Mouse (Mus musculus): Measurements from ENCODE around the gene Lsm4. TPM values are rescaled to one million over a fixed set of nuclear protein-coding genes. Genes with fewer than 3 reads are reported as not detected.

The Lsm4 gene
- polyA plus RNA-seq, 1 experiment, result 199 TPM

DNA sequence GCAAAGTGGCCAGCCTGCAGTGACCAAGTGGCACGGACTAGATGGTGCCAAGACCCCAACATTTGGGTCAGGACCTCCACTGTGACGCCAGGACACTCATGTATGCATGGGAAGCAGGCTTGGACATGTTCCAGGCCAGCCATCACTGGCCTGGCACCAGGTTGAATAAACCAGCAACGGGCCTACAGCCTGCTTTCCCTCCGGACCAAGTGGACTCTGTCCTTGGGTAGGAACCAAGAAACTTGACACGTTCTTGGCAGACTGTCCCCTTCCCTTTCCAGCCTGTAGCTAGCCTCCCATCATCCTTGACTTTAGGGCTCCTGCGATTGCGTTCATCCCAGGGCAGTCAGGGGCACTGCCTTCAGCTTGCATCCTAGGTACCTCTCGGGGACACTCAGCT, 14.5 kb downstream of the Lsm4 start:
- no peaks in the 10 kb centered on the region for H3K27me3 ChIP-seq (ENCODE audit: control insufficient read depth, insufficient read depth, low read length)
- 92% methylated on average over 8 of the region's 8 CpGs for WGBS
- H3K36me3 ChIP-seq (ENCODE audit: control insufficient read depth, insufficient read depth, low read length), result no peaks in the 10 kb centered on the region
- peaks cover 6% of the 10 kb centered on the region; the same call in 1 of the 2 replicates for H3K4me1 ChIP-seq (replicated peaks; ENCODE audit: control insufficient read depth, insufficient read depth, low read length)
- no peak overlapping the region for H3K27ac ChIP-seq (ENCODE audit: control insufficient read depth, insufficient read depth, low read length)
- no peak for DNase-seq
- no peak for TF ChIP-seq CTCF (IDR thresholded peaks at IDR 0.05; ENCODE audit: borderline replicate concordance, control insufficient read depth, extremely low read depth, insufficient read depth, low read length, poor library complexity)
- no peak for TF ChIP-seq POLR2A (IDR thresholded peaks at IDR 0.05; ENCODE audit: control insufficient read depth, extremely low read depth, insufficient read depth, low read length, poor library complexity)
- no peak overlapping the region for H3K4me3 ChIP-seq (ENCODE audit: control insufficient read depth, insufficient read depth, low read length)

DNA sequence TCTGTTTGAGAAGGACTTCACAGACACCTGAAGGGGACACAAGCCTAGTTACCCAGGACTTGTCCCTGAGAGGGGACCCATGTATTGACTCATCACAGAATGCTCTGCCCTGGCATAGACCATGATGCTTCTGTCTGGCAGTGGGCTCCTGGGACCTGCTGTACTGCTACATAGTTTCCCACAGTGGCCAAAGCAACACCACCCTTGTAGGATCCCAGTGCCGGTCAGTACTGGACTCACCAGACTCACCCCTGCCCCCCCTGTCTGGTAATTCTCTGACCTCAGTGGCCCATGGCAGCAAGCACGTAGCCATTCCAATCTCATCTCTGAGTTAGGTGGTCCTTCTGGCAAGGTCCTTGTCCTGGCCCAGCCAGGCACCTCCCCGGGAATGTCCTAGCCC, 15.1 kb downstream of the Lsm4 start:
- H3K27ac ChIP-seq (ENCODE audit: control insufficient read depth, insufficient read depth, low read length), result no peak overlapping the region
- TF ChIP-seq POLR2A (IDR thresholded peaks at IDR 0.05; ENCODE audit: control insufficient read depth, extremely low read depth, insufficient read depth, low read length, poor library complexity), result no peak
- TF ChIP-seq CTCF (IDR thresholded peaks at IDR 0.05; ENCODE audit: borderline replicate concordance, control insufficient read depth, extremely low read depth, insufficient read depth, low read length, poor library complexity), result no peak

GRCm38 (mm10) chr8:70689892-70690390, 16.9 kb downstream of the Lsm4 start:
- DNase-seq, result no peak
- Histone ChIP-seq H3K4me1 (replicated peaks; ENCODE audit: control insufficient read depth, insufficient read depth, low read length) (peaks cover 23% of the 10 kb centered on the region), H3K4me3 (ENCODE audit: control insufficient read depth, insufficient read depth, low read length) (no peak overlapping the region), H3K27ac (ENCODE audit: control insufficient read depth, insufficient read depth, low read length) (no peak overlapping the region), H3K27me3 (ENCODE audit: control insufficient read depth, insufficient read depth, low read length) (no peaks in the 10 kb centered on the region), H3K36me3 (ENCODE audit: control insufficient read depth, insufficient read depth, low read length) (no peaks in the 10 kb centered on the region)
- WGBS, result 97% methylated on average over 5 of the region's 5 CpGs
- TF ChIP-seq CTCF (IDR thresholded peaks at IDR 0.05; ENCODE audit: borderline replicate concordance, control insufficient read depth, extremely low read depth, insufficient read depth, low read length, poor library complexity), result no peak
- TF ChIP-seq POLR2A (IDR thresholded peaks at IDR 0.05; ENCODE audit: control insufficient read depth, extremely low read depth, insufficient read depth, low read length, poor library complexity), result no peak

More for the DNA sequence above, 15.1 kb downstream of the Lsm4 start:
- 99% methylated on average over 3 of the region's 3 CpGs for WGBS
- DNase-seq, result no peak
- Histone ChIP-seq H3K27me3 (ENCODE audit: control insufficient read depth, insufficient read depth, low read length) (no peaks in the 10 kb centered on the region), H3K4me3 (ENCODE audit: control insufficient read depth, insufficient read depth, low read length) (no peak overlapping the region), H3K36me3 (ENCODE audit: control insufficient read depth, insufficient read depth, low read length) (no peaks in the 10 kb centered on the region), H3K4me1 (replicated peaks; ENCODE audit: control insufficient read depth, insufficient read depth, low read length) (peaks cover 7% of the 10 kb centered on the region)

- TF ChIP-seq POLR2A (IDR thresholded peaks at IDR 0.05; ENCODE audit: control insufficient read depth, extremely low read depth, insufficient read depth, low read length, poor library complexity) (no peak), CTCF (IDR thresholded peaks at IDR 0.05; ENCODE audit: borderline replicate concordance, control insufficient read depth, extremely low read depth, insufficient read depth, low read length, poor library complexity) (no peak)
- no peaks in the 10 kb centered on the region for H3K36me3 ChIP-seq (ENCODE audit: control insufficient read depth, insufficient read depth, low read length)
- H3K4me3 ChIP-seq (ENCODE audit: control insufficient read depth, insufficient read depth, low read length), result no peak overlapping the region
- 96% methylated on average over 4 of the region's 4 CpGs for WGBS
- H3K4me1 ChIP-seq (replicated peaks; ENCODE audit: control insufficient read depth, insufficient read depth, low read length), result peaks cover 35% of the 10 kb centered on the region
- DNase-seq, result no peak
- H3K27ac ChIP-seq (ENCODE audit: control insufficient read depth, insufficient read depth, low read length), result no peak overlapping the region
- H3K27me3 ChIP-seq (ENCODE audit: control insufficient read depth, insufficient read depth, low read length), result no peaks in the 10 kb centered on the region
Measured at GRCm38 (mm10) chr8:70691230-70691629, 18.2 kb downstream of the Lsm4 start.

DNA sequence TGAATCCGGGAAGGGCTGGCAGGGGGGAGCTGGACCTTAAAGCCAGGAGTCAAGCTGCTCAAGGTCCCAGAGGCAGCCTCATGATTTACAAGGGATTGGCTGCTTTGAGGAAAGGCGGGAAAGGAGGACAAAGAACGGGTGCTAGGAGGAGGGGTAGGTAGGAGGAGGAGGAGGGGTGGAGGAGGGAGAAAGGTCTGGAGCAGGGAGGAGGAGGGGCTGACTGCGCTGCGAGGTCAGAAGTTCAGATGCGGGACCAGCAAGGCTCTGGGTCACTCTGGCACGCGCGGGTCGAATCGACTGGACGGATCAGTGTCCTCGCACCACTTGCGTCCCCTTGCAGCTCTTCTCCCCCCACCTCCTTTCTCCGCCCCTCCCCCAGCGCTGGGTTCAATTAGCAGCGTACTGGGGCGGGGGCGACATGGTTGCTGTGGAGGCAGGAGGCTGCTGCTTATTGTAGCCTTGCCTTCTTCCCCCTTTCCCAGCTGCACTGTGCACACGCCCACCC, 18.7 kb downstream of the Lsm4 start:
- TF ChIP-seq POLR2A (IDR thresholded peaks at IDR 0.05; ENCODE audit: control insufficient read depth, extremely low read depth, insufficient read depth, low read length, poor library complexity), result no peak
- no peak for TF ChIP-seq CTCF (IDR thresholded peaks at IDR 0.05; ENCODE audit: borderline replicate concordance, control insufficient read depth, extremely low read depth, insufficient read depth, low read length, poor library complexity)
- Histone ChIP-seq H3K27ac (ENCODE audit: control insufficient read depth, insufficient read depth, low read length) (no peak overlapping the region), H3K4me3 (ENCODE audit: control insufficient read depth, insufficient read depth, low read length) (no peak overlapping the region), H3K27me3 (ENCODE audit: control insufficient read depth, insufficient read depth, low read length) (no peaks in the 10 kb centered on the region), H3K36me3 (ENCODE audit: control insufficient read depth, insufficient read depth, low read length) (no peaks in the 10 kb centered on the region), H3K4me1 (replicated peaks; ENCODE audit: control insufficient read depth, insufficient read depth, low read length) (peaks cover 39% of the 10 kb centered on the region)
- 80% methylated on average over 20 of the region's 20 CpGs for whole genome bisulfite sequencing
- no peak for DNase-seq

GRCm38 (mm10) chr8:70693636-70694035, 20.6 kb downstream of the Lsm4 start:
- no peak for DNase-seq
- no peaks in the 10 kb centered on the region for H3K27me3 ChIP-seq (ENCODE audit: control insufficient read depth, insufficient read depth, low read length)
- no peak overlapping the region for H3K4me3 ChIP-seq (ENCODE audit: control insufficient read depth, insufficient read depth, low read length)
- H3K4me1 ChIP-seq (replicated peaks; ENCODE audit: control insufficient read depth, insufficient read depth, low read length), result peaks cover 51% of the 10 kb centered on the region
- 23% methylated on average over 5 of the region's 5 CpGs for WGBS
- no peaks in the 10 kb centered on the region for H3K36me3 ChIP-seq (ENCODE audit: control insufficient read depth, insufficient read depth, low read length)
- TF ChIP-seq POLR2A (IDR thresholded peaks at IDR 0.05; ENCODE audit: control insufficient read depth, extremely low read depth, insufficient read depth, low read length, poor library complexity) (no peak), CTCF (IDR thresholded peaks at IDR 0.05; ENCODE audit: borderline replicate concordance, control insufficient read depth, extremely low read depth, insufficient read depth, low read length, poor library complexity) (no peak)
- H3K27ac ChIP-seq (ENCODE audit: control insufficient read depth, insufficient read depth, low read length), result peak overlapping the region; percentile 19; the same call in 1 of the 2 replicates
